Mouse (Mus musculus): ENCODE measurements around the gene Egr2.

DNA sequence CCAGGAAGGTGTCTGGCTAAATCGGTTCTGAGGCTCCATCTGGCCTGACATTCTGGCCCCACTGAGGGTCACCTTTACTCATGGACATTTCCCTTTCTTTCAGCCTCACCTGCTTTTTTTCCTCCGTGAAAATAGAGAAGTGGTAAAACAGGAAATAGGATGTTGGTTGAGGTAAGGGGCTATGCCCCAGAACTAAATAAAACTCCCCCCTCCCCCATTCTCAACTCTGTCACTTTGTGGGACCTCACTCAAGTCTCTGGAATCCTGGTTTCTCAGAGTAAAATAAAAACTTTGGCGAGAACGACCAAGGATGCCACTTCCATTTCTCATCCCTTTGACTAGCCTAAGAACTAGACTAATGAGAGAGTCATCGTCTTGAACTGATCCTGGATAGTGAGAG lies 31.2 kb upstream of the Egr2 start:
- TF ChIP-seq CTCF (IDR thresholded peaks at IDR 0.05; ENCODE audit: borderline replicate concordance, control insufficient read depth, extremely low read depth, insufficient read depth, low read length, poor library complexity), result no peak
- TF ChIP-seq POLR2A (IDR thresholded peaks at IDR 0.05; ENCODE audit: control insufficient read depth, extremely low read depth, insufficient read depth, low read length, poor library complexity), result no peak

Data from thymus, adult 2 months (tissue).